Mouse (Mus musculus) MEL (cell line): ENCODE measurements around the gene Nudc. TPM values are rescaled to one million over a fixed set of nuclear protein-coding genes. Genes with fewer than 3 reads are reported as not detected.

Experiments
- DNase-seq: peaks from one replicate; pipeline ENCODE4 v3.0.0; 2011; ENCODE audit warnings: low read depth, low spot score
- H3K27ac ChIP-seq: 2 replicates; pipeline ENCODE4 v1.5.1; 2012; ENCODE audit warnings: low read depth, mild to moderate bottlenecking, control low read depth, low read length, moderate library complexity; ENCODE audit not compliant: control insufficient read depth
- H3K27me3 ChIP-seq, 2 experiments: fragments of 150-350 bp in 1 of 2; sonication (generic) in 1 of 2; 2 replicates each; pipeline ENCODE4 v1.6.1; 2012; ENCODE audit warnings: low read length in 2 of 2, mild to moderate bottlenecking in 2 of 2, improper control_type of control experiment in 1 of 2, moderate library complexity in 1 of 2; ENCODE audit not compliant: insufficient read depth in 2 of 2, control insufficient read depth in 1 of 2
- H3K36me3 ChIP-seq, 2 experiments: 2 replicates each; pipeline ENCODE4 v1.6.1; 2012 to 2014; ENCODE audit warnings: low read length in 2 of 2, improper control_type of control experiment in 1 of 2, inconsistent platforms in 1 of 2, mild to moderate bottlenecking in 1 of 2; ENCODE audit not compliant: insufficient read depth in 2 of 2, control insufficient read depth in 1 of 2
- H3K4me1 ChIP-seq, 2 experiments: fragments of 150-350 bp in 1 of 2; sonication (generic) in 1 of 2; 2 replicates each; pipeline ENCODE4 v1.6.1; 2012; ENCODE audit warnings: low read length in 2 of 2, improper control_type of control experiment in 1 of 2, mild to moderate bottlenecking in 1 of 2; ENCODE audit not compliant: insufficient read depth in 2 of 2, control insufficient read depth in 1 of 2
- H3K4me3 ChIP-seq, 2 experiments: fragments of 150-350 bp in 1 of 2; sonication (generic) in 1 of 2; 2 replicates each; pipeline ENCODE4 v1.5.1; 2012; ENCODE audit warnings: low read depth in 2 of 2, low read length in 2 of 2, mild to moderate bottlenecking in 2 of 2, moderate library complexity in 2 of 2, control low read depth in 1 of 2, improper control_type of control experiment in 1 of 2; ENCODE audit not compliant: control insufficient read depth in 1 of 2, insufficient read depth in 1 of 2
- H3K79me2 ChIP-seq: 2 replicates; pipeline ENCODE4 v1.6.1; 2012; ENCODE audit warnings: mild to moderate bottlenecking, low read length, moderate library complexity; ENCODE audit not compliant: control insufficient read depth, poor library complexity, insufficient read depth
- H3K9ac ChIP-seq: 2 replicates; pipeline ENCODE4 v1.6.1; 2012; ENCODE audit warnings: low read depth, mild to moderate bottlenecking, control low read depth, low read length, moderate library complexity; ENCODE audit not compliant: control insufficient read depth, poor library complexity, severe bottlenecking
- H3K9me3 ChIP-seq: fragments of 150-350 bp; sonication (generic); replicated peaks from 2 replicates; pipeline ENCODE4 v1.6.1; 2012; ENCODE audit warnings: mild to moderate bottlenecking, low read length, improper control_type of control experiment, moderate library complexity; ENCODE audit not compliant: insufficient read depth
- BHLHE40 ChIP-seq: IDR thresholded peaks from 2 replicates; pipeline ENCODE4 v1.6.1; 2012; ENCODE audit warnings: low read depth, mild to moderate bottlenecking, inconsistent platforms, low read length, improper control_type of control experiment, borderline replicate concordance
- CHD2 ChIP-seq: IDR thresholded peaks from 2 replicates; pipeline ENCODE4 v1.6.1; 2011; ENCODE audit warnings: low read length, improper control_type of control experiment
- CTCF ChIP-seq, 3 experiments: IDR thresholded peaks in 2 of 3; conservative IDR thresholded peaks in 1 of 3; 2 replicates each; pipeline ENCODE4 v1.5.1; 2011 to 2012; ENCODE audit warnings: low read length in 3 of 3, low read depth in 2 of 3, mild to moderate bottlenecking in 2 of 3, improper control_type of control experiment in 1 of 3, inconsistent platforms in 1 of 3, mixed read lengths in 1 of 3, moderate library complexity in 1 of 3; ENCODE audit not compliant: control insufficient read depth in 1 of 3, insufficient read depth in 1 of 3, poor library complexity in 1 of 3, severe bottlenecking in 1 of 3
- E2F4 ChIP-seq: IDR thresholded peaks from 2 replicates; pipeline ENCODE4 v1.6.1; 2011; ENCODE audit warnings: low read depth, low read length, improper control_type of control experiment, borderline replicate concordance
- ELF1 ChIP-seq: IDR thresholded peaks from 2 replicates; pipeline ENCODE4 v1.6.1; 2014; ENCODE audit warnings: low read depth, mild to moderate bottlenecking, inconsistent platforms, low read length, improper control_type of control experiment, moderate library complexity
- EP300 ChIP-seq, 2 experiments: IDR thresholded peaks; 2 replicates each; pipeline ENCODE4 v1.6.1; 2011; ENCODE audit warnings: improper control_type of control experiment in 2 of 2, low read length in 2 of 2, low read depth in 1 of 2, mild to moderate bottlenecking in 1 of 2
- HCFC1 ChIP-seq: IDR thresholded peaks from 2 replicates; pipeline ENCODE4 v1.6.1; 2012; ENCODE audit warnings: low read depth, mild to moderate bottlenecking, inconsistent platforms, low read length, improper control_type of control experiment, moderate library complexity
- MAFK ChIP-seq: IDR thresholded peaks from 2 replicates; pipeline ENCODE4 v1.6.1; 2011; ENCODE audit warnings: low read depth, mild to moderate bottlenecking, low read length, improper control_type of control experiment, borderline replicate concordance
- MAZ ChIP-seq: IDR thresholded peaks from 2 replicates; pipeline ENCODE4 v1.6.1; 2012; ENCODE audit warnings: low read depth, mild to moderate bottlenecking, inconsistent platforms, low read length, improper control_type of control experiment
- MEF2A ChIP-seq: IDR thresholded peaks from 2 replicates; pipeline ENCODE4 v1.6.1; 2014; ENCODE audit warnings: low read depth, mild to moderate bottlenecking, inconsistent platforms, low read length, improper control_type of control experiment; ENCODE audit not compliant: poor library complexity, insufficient replicate concordance, severe bottlenecking; ENCODE audit errors: extremely low read depth
- MYC ChIP-seq: IDR thresholded peaks from 2 replicates; pipeline ENCODE4 v1.6.1; 2011; ENCODE audit warnings: low read depth, mild to moderate bottlenecking, low read length, improper control_type of control experiment, moderate library complexity
- NELFE ChIP-seq: IDR thresholded peaks from 2 replicates; pipeline ENCODE4 v1.6.1; 2011; ENCODE audit warnings: low read depth, low read length, improper control_type of control experiment
- POLR2AphosphoS2 ChIP-seq: IDR thresholded peaks from 2 replicates; pipeline ENCODE4 v1.6.1; 2011; ENCODE audit warnings: low read length, improper control_type of control experiment
- SIN3A ChIP-seq: IDR thresholded peaks from 2 replicates; pipeline ENCODE4 v1.6.1; 2012; ENCODE audit warnings: low read length, improper control_type of control experiment, inconsistent platforms
- SMC3 ChIP-seq: IDR thresholded peaks from 2 replicates; pipeline ENCODE4 v1.6.1; 2011; ENCODE audit warnings: low read depth, low read length, improper control_type of control experiment
- TCF12 ChIP-seq: IDR thresholded peaks from 2 replicates; pipeline ENCODE4 v1.6.1; 2014; ENCODE audit warnings: low read depth, mild to moderate bottlenecking, inconsistent platforms, low read length, improper control_type of control experiment, moderate library complexity
- USF2 ChIP-seq, 2 experiments: IDR thresholded peaks; 2 replicates each; pipeline ENCODE4 v1.6.1; 2011 to 2012; ENCODE audit warnings: improper control_type of control experiment in 2 of 2, low read length in 2 of 2, borderline replicate concordance in 1 of 2, inconsistent platforms in 1 of 2, low read depth in 1 of 2, mild to moderate bottlenecking in 1 of 2; ENCODE audit not compliant: insufficient read depth in 1 of 2
- ZMIZ1 ChIP-seq: IDR thresholded peaks from 2 replicates; pipeline ENCODE4 v1.6.1; 2012; ENCODE audit warnings: low read depth, mild to moderate bottlenecking, inconsistent platforms, low read length, improper control_type of control experiment, moderate library complexity
- polyA plus RNA-seq, 2 experiments: library from polyadenylated mRNA; stranded (reverse) in 1 of 2; unstranded in 1 of 2; fragments of >175 nt in 1 of 2; fragments of >200 nt in 1 of 2; gene quantifications; 2 replicates each; pipeline versions ENCODE4 v1.2.1 to v1.2.4; 2012; ENCODE audit warnings: low replicate concordance in 2 of 2, low read depth in 1 of 2; ENCODE audit not compliant: insufficient read length in 2 of 2, insufficient read depth in 1 of 2, missing spikeins in 1 of 2
- total RNA-seq: library from RNA; depleted of rRNA; stranded (reverse); fragments of 300-350 nt; gene quantifications from 2 replicates; pipeline ENCODE4 v1.2.3, GENCODE M21; 2012

Nudc gene
- total and polyA plus RNA-seq, 3 experiments = 516 to 732 TPM; not detected in 1

DNA sequence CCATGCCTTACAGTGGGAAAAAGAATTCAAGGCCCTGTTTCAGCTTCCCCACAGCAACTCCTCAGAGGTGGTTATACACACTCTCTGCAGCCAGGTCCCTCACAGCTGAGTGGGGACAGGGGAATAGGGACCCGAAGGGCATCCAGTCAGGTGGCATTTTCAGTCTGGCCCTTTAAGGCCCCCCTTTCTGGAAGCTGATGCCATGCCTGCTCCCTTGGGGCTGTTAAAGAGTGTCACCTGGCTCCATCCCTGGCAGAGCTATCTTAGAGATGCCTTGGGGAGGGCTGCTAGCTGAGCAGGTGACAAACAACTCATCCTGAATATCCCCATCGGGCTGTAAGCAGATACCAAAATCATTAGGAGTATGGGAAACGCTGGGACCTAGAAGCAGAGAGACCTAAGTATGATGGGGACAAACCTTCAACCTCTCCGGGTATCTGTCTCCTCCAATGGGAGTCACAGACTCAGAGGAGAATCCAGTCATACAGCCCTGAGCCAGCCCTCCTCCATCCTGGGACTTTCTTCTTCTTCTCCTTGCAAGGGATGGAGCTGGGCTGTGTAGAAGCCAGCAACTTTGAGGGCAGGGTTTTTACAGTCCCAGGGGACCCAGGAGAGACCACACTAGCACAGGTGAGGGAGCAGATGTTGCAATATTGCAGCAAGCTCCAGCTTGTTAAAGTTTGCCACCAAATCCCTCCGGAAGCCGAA lies 48.9 kb downstream of the Nudc start:
- no peak for DNase-seq
- H3K9ac ChIP-seq = no peak overlapping the region
- peak overlapping the region in 1 of 2 experiments; percentile 43; a peak in 1 of 4 replicates for H3K4me3 ChIP-seq
- H3K79me2 ChIP-seq = no peaks in the 10 kb centered on the region; the same call in 1 of the 2 replicates
- no peaks in the 10 kb centered on the region for H3K9me3 ChIP-seq
- TF ChIP-seq POLR2AphosphoS2 (no peak), ELF1 (no peak), NELFE (no peak)
- H3K36me3 ChIP-seq = peaks cover 0 to 2% of the 10 kb centered on the region in 2 experiments; a peak in 1 of 4 replicates
- H3K4me1 ChIP-seq = peaks cover 1 to 9% of the 10 kb centered on the region in 2 experiments; a peak in 3 of 4 replicates
- no peak overlapping the region for H3K27ac ChIP-seq
- H3K27me3 ChIP-seq = no peaks in the 10 kb centered on the region; a peak in 2 of 4 replicates

DNA sequence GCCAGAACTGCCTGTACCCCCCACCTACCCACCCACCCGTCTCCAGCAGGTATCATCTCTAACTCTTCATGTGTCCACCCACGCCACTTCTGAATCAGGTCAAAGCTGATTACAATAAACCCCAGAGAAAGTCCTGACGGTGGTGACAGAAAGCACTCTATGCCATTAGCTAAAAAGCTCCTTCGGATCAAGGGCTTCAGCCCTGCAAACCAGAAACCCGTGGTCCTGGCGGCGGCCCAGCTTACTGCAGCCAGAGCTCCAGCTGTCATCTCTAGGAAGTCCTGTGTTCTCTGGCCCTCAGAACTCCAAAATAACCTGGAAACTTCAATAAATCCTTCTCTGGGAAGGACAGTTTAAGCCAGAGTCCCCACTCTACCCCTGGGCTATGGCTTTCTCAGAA lies 50.1 kb downstream of the Nudc start:
- Histone ChIP-seq H3K4me3 (no peak overlapping the region), H3K9me3 (no peaks in the 10 kb centered on the region), H3K4me1 (peaks cover 0 to 5% of the 10 kb centered on the region in 2 experiments; a peak in 2 of 4 replicates), H3K36me3 (peaks cover 0 to 2% of the 10 kb centered on the region in 2 experiments; a peak in 1 of 4 replicates), H3K79me2 (no peaks in the 10 kb centered on the region; the same call in 1 of the 2 replicates), H3K27ac (no peak overlapping the region)
- no peak for DNase-seq
- TF ChIP-seq ZMIZ1 (no peak), MEF2A (no peak), ELF1 (no peak), HCFC1 (no peak), MAZ (no peak), MYC (no peak), EP300 (IDR thresholded peaks at IDR 0.05; ENCODE audit: low read depth in 1 of 2, low read length in 2 of 2) (no peak), SIN3A (no peak), USF2 (IDR thresholded peaks at IDR 0.05; ENCODE audit: borderline replicate concordance in 1 of 2, insufficient read depth in 1 of 2, low read depth in 1 of 2, low read length in 2 of 2) (no peak), CTCF (IDR thresholded peaks at IDR 0.05 in 2 of 3, conservative IDR thresholded peaks at IDR 0.05 in 1 of 3; ENCODE audit: control insufficient read depth in 1 of 3, insufficient read depth in 1 of 3, low read depth in 2 of 3, low read length in 3 of 3, poor library complexity in 1 of 3, severe bottlenecking in 1 of 3) (no peak), CHD2 (no peak), MAFK (no peak), TCF12 (no peak), E2F4 (no peak), SMC3 (no peak), BHLHE40 (no peak), NELFE (no peak)
- TF ChIP-seq, all 39 proteins: peak for 0
- Histone ChIP-seq H3K9ac (no peak overlapping the region), H3K27me3 (no peaks in the 10 kb centered on the region; a peak in 2 of 4 replicates)
